ENCODE assay signal across 8 mouse cellular contexts in the genomic region with DNA sequence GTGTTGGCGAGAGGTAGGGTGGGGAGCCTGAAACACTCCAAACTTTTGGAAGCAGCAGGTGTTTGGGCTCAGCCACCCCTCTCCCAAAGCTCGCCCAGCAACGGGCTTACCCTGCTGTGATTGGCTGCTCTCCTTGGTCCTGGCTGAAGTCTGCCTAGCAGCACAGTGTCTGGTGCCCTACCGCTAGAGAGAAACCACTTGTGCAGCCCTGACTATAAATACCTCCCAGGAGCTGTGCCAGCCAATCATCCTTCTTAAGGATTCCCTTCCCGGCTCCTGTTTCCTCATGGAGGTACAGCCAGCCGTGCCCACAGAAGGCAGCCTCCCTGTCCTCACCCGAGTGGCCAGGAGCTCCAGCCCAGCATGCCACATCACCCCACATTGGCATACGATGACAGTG. TPM values are rescaled to one million over a fixed set of nuclear protein-coding genes. Genes with fewer than 3 reads are reported as not detected.
DNase-seq lines count a peak whose midpoint lies in the region; ATAC-seq and TF ChIP-seq lines count a peak whose summit lies in the region.

No protein-coding gene starts in this region.

- no peak overlapping the region for H3K4me2 ChIP-seq in hindbrain, embryonic 16.5 days (ENCODE audit: low read length)

- TF ChIP-seq POLR2A in kidney, adult 2 months (IDR thresholded peaks at IDR 0.05; ENCODE audit: low read depth, low read length), result no peak

- no peaks in the 10 kb centered on the region for H3K4me1 ChIP-seq in kidney, adult 2 months (ENCODE audit: control insufficient read depth, insufficient read depth, low read length)
- peaks cover 1% of the 10 kb centered on the region for H3K4me1 ChIP-seq in hindbrain, embryonic 16.5 days (ENCODE audit: control insufficient read depth, insufficient read depth, low read depth, low read length)

- H3K9ac ChIP-seq in hindbrain, embryonic 16.5 days (ENCODE audit: low read depth, low read length), result no peak overlapping the region

- H3K36me3 ChIP-seq in kidney, adult 2 months (ENCODE audit: control insufficient read depth, insufficient read depth, low read length), result no peaks in the 10 kb centered on the region
- no peaks in the 10 kb centered on the region for H3K36me3 ChIP-seq in hindbrain, embryonic 16.5 days (ENCODE audit: control insufficient read depth, insufficient read depth, low read length)

- ATAC-seq in hindbrain, embryonic 16.5 days, result peak; percentile 73
- no peak for ATAC-seq in megakaryocyte, adult 5-6 weeks (ENCODE audit: poor library complexity, severe bottlenecking)

- peak; percentile 18 for DNase-seq in kidney, postnatal 10 days
- DNase-seq in kidney, adult 2 months, result no peak
- peak; percentile 78 for DNase-seq in brain, adult 2 months (ENCODE audit: low read depth, low spot score)
- peak; percentile 92 for DNase-seq in gastrocnemius, adult 18-20 months (ENCODE audit: low spot score)
- DNase-seq in thymus, postnatal 36 days, result no peak
- no peak for DNase-seq in yolk sac, embryonic 10.5 days (ENCODE audit: low spot score)

- H3K4me3 ChIP-seq in kidney, adult 2 months (ENCODE audit: insufficient read depth, low read depth, low read length), result no peak overlapping the region
- no peak overlapping the region for H3K4me3 ChIP-seq in hindbrain, embryonic 16.5 days (ENCODE audit: low read length)

- H3K27ac ChIP-seq in kidney, adult 2 months (ENCODE audit: insufficient read depth, low read depth, low read length), result no peak overlapping the region
- no peak overlapping the region for H3K27ac ChIP-seq in hindbrain, embryonic 16.5 days (ENCODE audit: low read depth, low read length)

- H3K27me3 ChIP-seq in kidney, adult 2 months (replicated peaks; ENCODE audit: control insufficient read depth, insufficient read depth, low read length), result no peaks in the 10 kb centered on the region
- peaks cover 3% of the 10 kb centered on the region; the same call in 1 of the 2 replicates for H3K27me3 ChIP-seq in hindbrain, embryonic 16.5 days (replicated peaks; ENCODE audit: control insufficient read depth, insufficient read depth, low read length)

- no peak for TF ChIP-seq CTCF in kidney, adult 2 months (conservative IDR thresholded peaks at IDR 0.05; ENCODE audit: insufficient read depth, insufficient read length, low read depth, low read length)

- no peaks in the 10 kb centered on the region for H3K9me3 ChIP-seq in hindbrain, embryonic 16.5 days (ENCODE audit: control insufficient read depth, low read length)

- 30% methylated on average over 8 of the region's 8 CpGs for WGBS in kidney, adult 2 months
- 55% methylated on average over 8 of the region's 8 CpGs for WGBS in hindbrain, embryonic 16.5 days

RNA-seq across cellular contexts. Expression of a gene that starts 5.9 kb away (rescaled TPM):
- 0.31 and 0.45 TPM in 2 replicates for polyA plus RNA-seq in kidney, adult 2 months (2012; rRNA removed)
- total RNA-seq in gastrocnemius, adult 18-20 months (2021), result 10 to 100 TPM; 71.6 to 73.7 TPM
- 1.1 TPM in 2 replicates for polyA plus RNA-seq in hindbrain, embryonic 16.5 days (2015; fragmentation: Nextera tagmentation; extraction: Ambion mirVana)
- total RNA-seq in megakaryocyte, adult 5-6 weeks (2015), result not detected in 2 replicates
- not detected in 2 replicates for total RNA-seq in megakaryocyte, adult 5-6 weeks (2017)

Comparison
In these comparisons a context has a peak if more than half of its experiments do, and no peak if none do; other contexts are left out.
1. DNase-seq: peak in kidney, postnatal 10 days (single experiment), brain, adult 2 months (single experiment) and gastrocnemius, adult 18-20 months (single experiment); none in kidney, adult 2 months (single experiment), thymus, postnatal 36 days (0 of 2) and yolk sac, embryonic 10.5 days (single experiment).
2. RNA of a gene that starts 5.9 kb away (total RNA-seq): 71.6 to 73.7 TPM in gastrocnemius, adult 18-20 months; not detected in megakaryocyte, adult 5-6 weeks; every median in the first group is over 10 times any median in the second.